21 mouse cellular contexts compared by ENCODE assay signal in genomic region chr10:17801788-17802187, GRCm38 (mm10). TPM values are rescaled to one million over a fixed set of nuclear protein-coding genes. Genes with fewer than 3 reads are reported as not detected.
"Had no signal": no experiment of that assay in that cellular context is flagged by ENCODE, and none has a peak within 500 bp of the region (broad histone marks: within the 10 kb centered on the region; RNA-seq: fewer than 3 reads in every experiment).

No protein-coding gene starts in this region.

- H3K9me3 ChIP-seq: limb, embryonic 10.5 days; limb, embryonic 13.5 days; liver, embryonic 12.5 days; liver, embryonic 15.5 days; lung, embryonic 15.5 days; midbrain, embryonic 15.5 days; neural tube, embryonic 12.5 days; neural tube, embryonic 15.5 days had no signal

- H3K27ac ChIP-seq: limb, embryonic 10.5 days; limb, embryonic 13.5 days; liver, embryonic 12.5 days; liver, embryonic 15.5 days; lung, embryonic 15.5 days; midbrain, embryonic 15.5 days; neural tube, embryonic 12.5 days; neural tube, embryonic 15.5 days had no signal

- DNase-seq: kidney, adult 18-20 months; kidney, adult 9 months; kidney, postnatal 14 days; kidney, postnatal 4 days; liver; lung, adult 18-20 months; lung, postnatal 10 days; lung, postnatal 4 days; retina, postnatal 1 day; thymus, adult 2 months; thymus, postnatal 14 days; thymus, postnatal 4 days had no signal

- H3K27me3 ChIP-seq: limb, embryonic 13.5 days; liver, embryonic 12.5 days; liver, embryonic 15.5 days; lung, embryonic 15.5 days; midbrain, embryonic 15.5 days; neural tube, embryonic 12.5 days; neural tube, embryonic 15.5 days had no signal

- H3K4me3 ChIP-seq: limb, embryonic 10.5 days; limb, embryonic 13.5 days; liver, embryonic 12.5 days; liver, embryonic 15.5 days; lung, embryonic 15.5 days; midbrain, embryonic 15.5 days; neural tube, embryonic 12.5 days; neural tube, embryonic 15.5 days had no signal

- H3K36me3 ChIP-seq: limb, embryonic 10.5 days; limb, embryonic 13.5 days; liver, embryonic 12.5 days; liver, embryonic 15.5 days; lung, embryonic 15.5 days; midbrain, embryonic 15.5 days; neural tube, embryonic 12.5 days; neural tube, embryonic 15.5 days had no signal

- H3K9ac ChIP-seq: limb, embryonic 13.5 days; liver, embryonic 12.5 days; liver, embryonic 15.5 days; lung, embryonic 15.5 days; midbrain, embryonic 15.5 days; neural tube, embryonic 12.5 days; neural tube, embryonic 15.5 days had no signal

- H3K4me1 ChIP-seq: limb, embryonic 10.5 days; liver, embryonic 15.5 days; neural tube, embryonic 15.5 days had no signal

RNA-seq across cellular contexts. Expression of gene Txlnb, which starts 5.8 kb away (rescaled TPM):
- polyA plus RNA-seq: small intestine, adult 2 months had no signal
